In genomic region chr7:99384101-99384611, GRCm38 (mm10) we compare ENCODE assay signal across 8 mouse cellular contexts. TPM values are rescaled to one million over a fixed set of nuclear protein-coding genes. Genes with fewer than 3 reads are reported as not detected.
A peak's percentile ranks its signal among the peaks of the same experiment; 100 is the strongest.
DNase-seq lines count a peak whose midpoint lies in the region; ATAC-seq and TF ChIP-seq lines count a peak whose summit lies in the region.

No protein-coding gene starts in this region.

- TF ChIP-seq EP300 in liver, postnatal 0 days (IDR thresholded peaks at IDR 0.05; ENCODE audit: low read depth) = no peak

- peak overlapping the region; percentile 61 for H3K4me3 ChIP-seq in forebrain, embryonic 12.5 days (replicated peaks)
- H3K4me3 ChIP-seq in hindbrain, embryonic 16.5 days (ENCODE audit: low read length) = peak overlapping the region; percentile 88
- H3K4me3 ChIP-seq in liver, postnatal 0 days (ENCODE audit: low read depth, low read length) = no peak overlapping the region
- peak overlapping the region; percentile 73 for H3K4me3 ChIP-seq in stomach, embryonic 16.5 days (replicated peaks; ENCODE audit: low read length)

- peak; percentile 47 for DNase-seq in embryo, embryonic 10.5 days (ENCODE audit: low spot score)
- DNase-seq in liver, postnatal 0 days = no peak
- no peak for DNase-seq in urinary bladder, postnatal 4 days (ENCODE audit: low spot score in 2 of 2)
- DNase-seq in thymus, postnatal 10 days (ENCODE audit: low spot score in 2 of 2) = no peak

- 0 out of 2 replicates have a peak overlapping the region, but pooled peaks have one; percentile 82 for H3K9ac ChIP-seq in forebrain, embryonic 12.5 days
- peak overlapping the region; percentile 87 for H3K9ac ChIP-seq in hindbrain, embryonic 16.5 days (ENCODE audit: low read depth, low read length)
- no peak overlapping the region for H3K9ac ChIP-seq in liver, postnatal 0 days (replicated peaks)
- H3K9ac ChIP-seq in stomach, embryonic 16.5 days (ENCODE audit: low read length) = peak overlapping the region; percentile 87

- ATAC-seq in forebrain, embryonic 12.5 days (ENCODE audit: low FRiP score) = no peak
- no peak for ATAC-seq in hindbrain, embryonic 16.5 days
- ATAC-seq in liver, postnatal 0 days = no peak
- no peak for ATAC-seq in stomach, embryonic 16.5 days (ENCODE audit: insufficient read depth, low FRiP score)
- no peak for ATAC-seq in erythroid progenitor cell, adult 5-6 weeks (replicated peaks; ENCODE audit: low FRiP score, poor library complexity, severe bottlenecking)

- peaks cover 18% of the 10 kb centered on the region; the same call in 1 of the 2 replicates for H3K36me3 ChIP-seq in forebrain, embryonic 12.5 days (replicated peaks)
- H3K36me3 ChIP-seq in hindbrain, embryonic 16.5 days (ENCODE audit: control insufficient read depth, insufficient read depth, low read length) = no peaks in the 10 kb centered on the region
- no peaks in the 10 kb centered on the region for H3K36me3 ChIP-seq in liver, postnatal 0 days (replicated peaks; ENCODE audit: insufficient read depth, low read length)
- H3K36me3 ChIP-seq in stomach, embryonic 16.5 days (ENCODE audit: control insufficient read depth, insufficient read depth, low read length) = no peaks in the 10 kb centered on the region

- H3K4me1 ChIP-seq in forebrain, embryonic 12.5 days = peaks cover 64% of the 10 kb centered on the region
- H3K4me1 ChIP-seq in hindbrain, embryonic 16.5 days (ENCODE audit: control insufficient read depth, insufficient read depth, low read depth, low read length) = peaks cover 46% of the 10 kb centered on the region
- peaks cover 14% of the 10 kb centered on the region for H3K4me1 ChIP-seq in liver, postnatal 0 days (ENCODE audit: insufficient read depth)
- peaks cover 32% of the 10 kb centered on the region for H3K4me1 ChIP-seq in stomach, embryonic 16.5 days (ENCODE audit: control insufficient read depth, insufficient read depth, low read length)

- H3K27me3 ChIP-seq in forebrain, embryonic 12.5 days = peaks cover 15% of the 10 kb centered on the region
- no peaks in the 10 kb centered on the region for H3K27me3 ChIP-seq in hindbrain, embryonic 16.5 days (replicated peaks; ENCODE audit: control insufficient read depth, insufficient read depth, low read length)
- peaks cover 18% of the 10 kb centered on the region for H3K27me3 ChIP-seq in liver, postnatal 0 days (ENCODE audit: insufficient read depth, low read length)
- H3K27me3 ChIP-seq in stomach, embryonic 16.5 days (ENCODE audit: control insufficient read depth, insufficient read depth, low read length) = no peaks in the 10 kb centered on the region

- 25% methylated on average over 4 of the region's 4 CpGs for WGBS in forebrain, embryonic 12.5 days
- WGBS in hindbrain, embryonic 16.5 days = 18% methylated on average over 4 of the region's 4 CpGs
- WGBS in liver, postnatal 0 days (ENCODE audit: insufficient replicate concordance) = 41% methylated on average over 4 of the region's 4 CpGs
- 19% methylated on average over 4 of the region's 4 CpGs for WGBS in stomach, embryonic 16.5 days

- no peaks in the 10 kb centered on the region for H3K9me3 ChIP-seq in forebrain, embryonic 12.5 days
- no peaks in the 10 kb centered on the region for H3K9me3 ChIP-seq in hindbrain, embryonic 16.5 days (ENCODE audit: control insufficient read depth, low read length)
- no peaks in the 10 kb centered on the region for H3K9me3 ChIP-seq in liver, postnatal 0 days (ENCODE audit: low read length)
- no peaks in the 10 kb centered on the region for H3K9me3 ChIP-seq in stomach, embryonic 16.5 days (replicated peaks; ENCODE audit: control insufficient read depth, low read length)

- peak overlapping the region; percentile 50 for H3K27ac ChIP-seq in forebrain, embryonic 12.5 days
- no peak overlapping the region; the same call in 1 of the 2 replicates for H3K27ac ChIP-seq in hindbrain, embryonic 16.5 days (ENCODE audit: low read depth, low read length)
- H3K27ac ChIP-seq in liver, postnatal 0 days (ENCODE audit: low read depth) = peak overlapping the region; percentile 57; the same call in 1 of the 2 replicates
- peak overlapping the region; percentile 79 for H3K27ac ChIP-seq in stomach, embryonic 16.5 days (ENCODE audit: low read length)

- peak overlapping the region; percentile 93 for H3K4me2 ChIP-seq in forebrain, embryonic 12.5 days
- H3K4me2 ChIP-seq in hindbrain, embryonic 16.5 days (ENCODE audit: low read length) = peak overlapping the region; percentile 92
- no peak overlapping the region for H3K4me2 ChIP-seq in liver, postnatal 0 days (ENCODE audit: low read depth, low read length)
- H3K4me2 ChIP-seq in stomach, embryonic 16.5 days (ENCODE audit: low read depth, low read length) = peak overlapping the region; percentile 91

- no peak; the same call in 1 of the 2 replicates for TF ChIP-seq CTCF in liver, postnatal 0 days (IDR thresholded peaks at IDR 0.05; ENCODE audit: low read depth)

RNA-seq across cellular contexts. Expression of gene Gdpd5, which starts 2.9 kb away (rescaled TPM):
- 29.9 and 34.4 TPM in 2 replicates for polyA plus RNA-seq in forebrain, embryonic 12.5 days (2016; fragmentation: Nextera tagmentation; extraction: Ambion mirVana)
- 36.9 and 43.8 TPM in 2 replicates for polyA plus RNA-seq in hindbrain, embryonic 16.5 days (2015; fragmentation: Nextera tagmentation; extraction: Ambion mirVana)
- polyA plus RNA-seq in liver, postnatal 0 days (2015; fragmentation: Nextera tagmentation; extraction: Ambion mirVana) = 1.7 TPM in 2 replicates
- polyA plus RNA-seq in stomach, embryonic 16.5 days (2015; fragmentation: Nextera tagmentation; extraction: Ambion mirVana) = 17.1 and 19.6 TPM in 2 replicates
- total RNA-seq in erythroid progenitor cell, adult 5-6 weeks (2015; ENCODE audit: low replicate concordance) = not detected in 2 replicates
- total RNA-seq in erythroid progenitor cell, adult 5-6 weeks (2017; ENCODE audit: low replicate concordance) = not detected in 2 replicates

RNA-seq across cellular contexts. Expression of gene Serpinh1, which starts 31.1 kb away (rescaled TPM):
- 425 and 501 TPM in 2 replicates for polyA plus RNA-seq in forebrain, embryonic 12.5 days (2016; fragmentation: Nextera tagmentation; extraction: Ambion mirVana)
- 261 and 355 TPM in 2 replicates for polyA plus RNA-seq in hindbrain, embryonic 16.5 days (2015; fragmentation: Nextera tagmentation; extraction: Ambion mirVana)
- 24.0 and 29.6 TPM in 2 replicates for polyA plus RNA-seq in liver, postnatal 0 days (2015; fragmentation: Nextera tagmentation; extraction: Ambion mirVana)
- 1,327 and 1,379 TPM in 2 replicates for polyA plus RNA-seq in stomach, embryonic 16.5 days (2015; fragmentation: Nextera tagmentation; extraction: Ambion mirVana)
- 1.1 TPM in 1 of 2 replicates, not detected in the other for total RNA-seq in erythroid progenitor cell, adult 5-6 weeks (2015; ENCODE audit: low replicate concordance)
- 1.4 and 1.5 TPM in 2 replicates for total RNA-seq in erythroid progenitor cell, adult 5-6 weeks (2017; ENCODE audit: low replicate concordance)
